17 mouse cellular contexts compared by ENCODE assay signal in genomic region chr3:88227260-88227659, GRCm38 (mm10). TPM values are rescaled to one million over a fixed set of nuclear protein-coding genes. Genes with fewer than 3 reads are reported as not detected.
DNase-seq lines count a peak whose midpoint lies in the region; ATAC-seq and TF ChIP-seq lines count a peak whose summit lies in the region.
"Had no signal": no experiment of that assay in that cellular context is flagged by ENCODE, and none has a peak within 500 bp of the region (broad histone marks: within the 10 kb centered on the region; RNA-seq: fewer than 3 reads in every experiment).

No protein-coding gene starts in this region.

- peaks cover 74% of the 10 kb centered on the region for H3K36me3 ChIP-seq in forebrain, embryonic 12.5 days (replicated peaks)
- H3K36me3 ChIP-seq in hindbrain, embryonic 13.5 days, result peaks cover 74% of the 10 kb centered on the region
- peaks cover 62% of the 10 kb centered on the region for H3K36me3 ChIP-seq in neural tube, embryonic 12.5 days
- H3K36me3 ChIP-seq: heart, embryonic 15.5 days; kidney, embryonic 15.5 days had no signal

- H3K9me3 ChIP-seq in forebrain, embryonic 12.5 days, result no peaks in the 10 kb centered on the region
- no peaks in the 10 kb centered on the region for H3K9me3 ChIP-seq in hindbrain, embryonic 13.5 days
- no peaks in the 10 kb centered on the region for H3K9me3 ChIP-seq in neural tube, embryonic 12.5 days
- H3K9me3 ChIP-seq: heart, embryonic 15.5 days; kidney, embryonic 15.5 days had no signal

- peak overlapping the region; percentile 25 for H3K4me2 ChIP-seq in forebrain, embryonic 12.5 days
- H3K4me2 ChIP-seq in hindbrain, embryonic 13.5 days, result no peak overlapping the region
- peak overlapping the region; percentile 40; the same call in 1 of the 2 replicates for H3K4me2 ChIP-seq in neural tube, embryonic 12.5 days (replicated peaks)
- H3K4me2 ChIP-seq: heart, embryonic 15.5 days; kidney, embryonic 15.5 days had no signal

- peak overlapping the region; percentile 43 for H3K9ac ChIP-seq in forebrain, embryonic 12.5 days
- peak overlapping the region; percentile 56; the same call in 1 of the 2 replicates for H3K9ac ChIP-seq in hindbrain, embryonic 13.5 days
- H3K9ac ChIP-seq in neural tube, embryonic 12.5 days, result 0 out of 2 replicates have a peak overlapping the region, but pooled peaks have one; percentile 43
- H3K9ac ChIP-seq: heart, embryonic 15.5 days; kidney, embryonic 15.5 days; liver, postnatal 0 days had no signal

- peaks cover 99% of the 10 kb centered on the region for H3K4me1 ChIP-seq in forebrain, embryonic 12.5 days
- peaks cover 99% of the 10 kb centered on the region for H3K4me1 ChIP-seq in hindbrain, embryonic 13.5 days (replicated peaks)
- peaks cover 94% of the 10 kb centered on the region for H3K4me1 ChIP-seq in neural tube, embryonic 12.5 days

- H3K27ac ChIP-seq in forebrain, embryonic 12.5 days, result peak overlapping the region; percentile 99
- H3K27ac ChIP-seq in hindbrain, embryonic 13.5 days, result peak overlapping the region; percentile 99
- peak overlapping the region; percentile 96 for H3K27ac ChIP-seq in neural tube, embryonic 12.5 days
- H3K27ac ChIP-seq: heart, embryonic 15.5 days; kidney, embryonic 15.5 days had no signal

- no peak for TF ChIP-seq POLR2A in brain, embryonic 14.5 days (IDR thresholded peaks at IDR 0.05; ENCODE audit: borderline replicate concordance, extremely low read depth, insufficient read depth, insufficient read length, poor library complexity, severe bottlenecking)

- H3K27me3 ChIP-seq in forebrain, embryonic 12.5 days, result peaks cover 50% of the 10 kb centered on the region
- H3K27me3 ChIP-seq in hindbrain, embryonic 13.5 days, result no peaks in the 10 kb centered on the region
- no peaks in the 10 kb centered on the region for H3K27me3 ChIP-seq in neural tube, embryonic 12.5 days (replicated peaks)

- no peak overlapping the region for H3K4me3 ChIP-seq in forebrain, embryonic 12.5 days (replicated peaks)
- no peak overlapping the region for H3K4me3 ChIP-seq in hindbrain, embryonic 13.5 days
- H3K4me3 ChIP-seq in neural tube, embryonic 12.5 days, result no peak overlapping the region
- H3K4me3 ChIP-seq: heart, embryonic 15.5 days; kidney, embryonic 15.5 days had no signal

- WGBS in forebrain, embryonic 12.5 days, result 31% methylated on average over 4 of the region's 4 CpGs
- WGBS in hindbrain, embryonic 13.5 days, result 34% methylated on average over 4 of the region's 4 CpGs
- WGBS in neural tube, embryonic 12.5 days, result 23% methylated on average over 4 of the region's 4 CpGs

- no peak for TF ChIP-seq CTCF in brain, embryonic 14.5 days (IDR thresholded peaks at IDR 0.05; ENCODE audit: borderline replicate concordance, extremely low read depth, insufficient read depth, insufficient read length)

- ATAC-seq in forebrain, embryonic 12.5 days (ENCODE audit: low FRiP score), result no peak
- ATAC-seq in hindbrain, embryonic 13.5 days (ENCODE audit: low FRiP score), result no peak
- no peak for ATAC-seq in neural tube, embryonic 12.5 days (ENCODE audit: low FRiP score, low read depth)
- ATAC-seq: liver, postnatal 0 days had no signal

- DNase-seq in brain, embryonic 14.5 days (ENCODE audit: low read depth), result peak; percentile 74
- no peak for DNase-seq in adrenal gland, adult 2 months
- no peak for DNase-seq in spleen, adult 18-20 months
- no peak for DNase-seq in right cerebral cortex, postnatal 10 days (ENCODE audit: low spot score in 2 of 2)
- DNase-seq: adrenal gland, postnatal 14 days; cerebellum, adult 9-11 months; embryo, embryonic 11 days; liver, postnatal 0 days; lung, postnatal 36 days; right cerebral cortex, postnatal 14 days had no signal

RNA-seq across cellular contexts. Expression of gene Rhbg, which starts 27.2 kb away (rescaled TPM):
- 0.45 and 0.73 TPM in 2 replicates for polyA plus RNA-seq in brain, embryonic 14.5 days (2012; rRNA removed)
- 0.28 TPM in 1 of 2 replicates, not detected in the other for polyA plus RNA-seq in forebrain, embryonic 12.5 days (2016; fragmentation: Nextera tagmentation; extraction: Ambion mirVana)
- polyA plus RNA-seq in hindbrain, embryonic 13.5 days (2015; fragmentation: Nextera tagmentation; extraction: Ambion mirVana), result 0.22 and 0.32 TPM in 2 replicates
- polyA plus RNA-seq in neural tube, embryonic 12.5 days (2016; fragmentation: Nextera tagmentation; extraction: Ambion mirVana), result 0.32 and 0.79 TPM in 2 replicates
- total RNA-seq in adrenal gland, adult 2 months (2021), result 10 to 100 TPM in 1 of 2 experiments, 1 to 10 TPM in 1; 8.5 to 18.3 TPM
- 0.76 and 1.8 TPM in 2 replicates for polyA plus RNA-seq in adrenal gland, adult 2 months (2012; rRNA removed)
- total RNA-seq: granulocyte monocyte progenitor cell, adult 5-6 weeks; layer of hippocampus, adult 8-10 months had no signal

RNA-seq across cellular contexts. Expression of gene Gm38392, which starts 59.8 kb away (rescaled TPM):
- 0.11 TPM in 1 of 2 replicates, not detected in the other for polyA plus RNA-seq in brain, embryonic 14.5 days (2012; rRNA removed)
- 0.31 TPM in 1 of 2 replicates, not detected in the other for polyA plus RNA-seq in forebrain, embryonic 12.5 days (2016; fragmentation: Nextera tagmentation; extraction: Ambion mirVana)
- polyA plus RNA-seq in hindbrain, embryonic 13.5 days (2015; fragmentation: Nextera tagmentation; extraction: Ambion mirVana), result 0.29 and 0.70 TPM in 2 replicates
- 0.27 TPM in 1 of 2 replicates, not detected in the other for polyA plus RNA-seq in neural tube, embryonic 12.5 days (2016; fragmentation: Nextera tagmentation; extraction: Ambion mirVana)
- total RNA-seq in adrenal gland, adult 2 months (2021), result 1 to 10 TPM; 1.7 to 1.9 TPM
- 0.26 TPM in 1 of 2 replicates, not detected in the other for polyA plus RNA-seq in adrenal gland, adult 2 months (2012; rRNA removed)
- total RNA-seq: granulocyte monocyte progenitor cell, adult 5-6 weeks had no signal
- polyA plus RNA-seq: heart, embryonic 15.5 days had no signal
